ENCODE assay signal across 1 mouse cellular context in the genomic region with DNA sequence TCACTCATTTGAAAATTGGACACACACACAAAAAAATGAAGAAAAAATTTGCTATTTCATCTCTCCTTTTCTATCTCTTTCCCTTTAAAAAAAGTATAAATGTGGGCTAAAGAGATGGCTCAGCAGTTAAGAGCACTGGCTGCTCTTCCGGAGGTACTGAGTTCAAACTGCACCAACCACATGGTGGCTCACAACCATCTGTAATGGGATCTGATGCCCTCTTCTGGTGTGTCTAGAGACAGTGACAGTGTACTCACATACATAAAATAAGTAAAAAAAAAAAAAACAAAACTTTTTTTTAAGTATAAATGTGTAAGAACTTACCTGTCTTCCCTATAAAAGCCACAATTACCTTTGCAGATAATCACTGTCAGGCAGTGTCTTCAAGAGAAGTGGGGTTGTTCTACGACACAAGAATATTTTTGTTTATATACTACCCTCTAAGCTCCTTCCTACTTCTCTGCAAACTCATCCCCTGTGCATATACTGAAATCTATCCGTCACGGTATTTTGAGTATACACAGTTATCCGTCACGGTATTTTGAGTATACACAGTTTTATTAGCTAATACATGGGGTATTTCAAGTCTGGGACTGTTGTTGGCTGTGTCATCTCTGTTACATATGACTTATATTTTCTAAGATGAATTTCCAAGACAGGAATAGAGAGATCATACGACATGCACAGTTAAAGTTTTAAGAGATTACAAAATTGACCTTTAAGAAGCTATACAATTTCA.
TF ChIP-seq lines count a peak whose summit lies in the region.

No protein-coding gene starts in this region.

TF ChIP-seq in MEL, 35 proteins besides CTCF, POLR2A, EP300 and RAD21:
- no peak for TF ChIP-seq HCFC1 (IDR thresholded peaks at IDR 0.05; ENCODE audit: low read depth, low read length)
- TF ChIP-seq MYB (IDR thresholded peaks at IDR 0.05; ENCODE audit: low read depth, low read length): no peak
TF ChIP-seq in MEL: peak in this region for 0.
